ENCODE assay signal across 8 mouse cellular contexts in the genomic region with DNA sequence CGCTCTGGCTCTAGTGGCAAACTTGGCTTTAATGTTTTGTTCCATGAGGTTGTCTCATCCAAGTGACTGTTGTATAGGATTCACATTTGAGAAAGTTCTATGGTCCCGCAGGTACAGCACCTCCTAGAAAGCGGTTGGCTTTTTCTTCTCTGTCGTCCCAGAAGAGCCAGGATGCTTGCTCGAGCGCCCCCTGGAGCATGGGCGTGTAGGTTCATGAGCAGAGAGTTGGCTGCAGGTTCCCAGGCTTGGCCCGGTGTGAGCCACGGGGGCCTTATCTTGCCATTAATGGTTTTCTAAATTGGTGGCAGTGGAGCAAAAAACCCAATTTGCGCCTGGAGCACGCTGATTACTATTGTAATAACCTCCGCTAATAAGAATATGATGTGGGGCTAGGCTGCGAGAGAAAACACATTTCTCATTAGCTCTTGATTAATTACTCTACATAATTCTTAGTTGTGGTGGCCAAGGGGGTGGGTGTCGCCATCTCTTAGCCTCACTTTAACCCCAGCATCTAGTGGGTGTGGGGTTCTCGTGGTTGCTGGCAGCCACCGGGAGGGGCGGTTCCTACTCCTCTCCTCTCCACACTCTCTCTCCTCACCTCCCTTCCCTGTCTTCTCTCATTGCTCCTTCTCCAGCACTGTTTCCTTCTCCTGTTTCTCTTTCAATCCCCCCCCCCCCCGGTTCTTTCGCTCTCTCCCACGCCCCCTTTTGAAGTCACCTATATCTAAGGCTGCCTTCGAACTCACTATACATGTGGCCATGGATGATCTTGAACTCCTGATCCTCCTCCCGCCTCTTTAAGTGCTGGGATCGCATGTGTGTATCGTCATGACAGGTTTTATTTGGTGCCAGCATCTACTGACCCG. TPM values are rescaled to one million over a fixed set of nuclear protein-coding genes. Genes with fewer than 3 reads are reported as not detected.
A peak's percentile ranks its signal among the peaks of the same experiment; 100 is the strongest.
DNase-seq lines count a peak whose midpoint lies in the region; ATAC-seq lines count a peak whose summit lies in the region.

No protein-coding gene starts in this region.

- peak overlapping the region; percentile 50; the same call in 1 of the 2 replicates for H3K9ac ChIP-seq in intestine, embryonic 15.5 days
- peak overlapping the region; percentile 66 for H3K9ac ChIP-seq in neural tube, embryonic 13.5 days

- peak; percentile 13 for DNase-seq in CD4-positive, CD25-positive, alpha-beta regulatory T cell, adult 2 months (ENCODE audit: low read depth, low spot score)
- DNase-seq in thymus, postnatal 14 days: peak; percentile 15
- no peak for DNase-seq in thymus, adult 18-20 months
- DNase-seq in kidney, adult 11 months: no peak
- no peak for DNase-seq in frontal cortex, adult 2 months (ENCODE audit: extremely low spot score in 1 of 2, low spot score in 1 of 2)

- no peaks in the 10 kb centered on the region for H3K27me3 ChIP-seq in intestine, embryonic 15.5 days (replicated peaks)
- H3K27me3 ChIP-seq in neural tube, embryonic 13.5 days: no peaks in the 10 kb centered on the region; the same call in 1 of the 2 replicates

- H3K9me3 ChIP-seq in intestine, embryonic 15.5 days: no peaks in the 10 kb centered on the region
- no peaks in the 10 kb centered on the region for H3K9me3 ChIP-seq in neural tube, embryonic 13.5 days

- H3K4me3 ChIP-seq in intestine, embryonic 15.5 days (replicated peaks): no peak overlapping the region
- H3K4me3 ChIP-seq in neural tube, embryonic 13.5 days: no peak overlapping the region

- 74% methylated on average over 25 of the region's 25 CpGs for WGBS in intestine, embryonic 15.5 days
- WGBS in neural tube, embryonic 13.5 days: 42% methylated on average over 25 of the region's 25 CpGs

- H3K27ac ChIP-seq in intestine, embryonic 15.5 days: no peak overlapping the region
- H3K27ac ChIP-seq in neural tube, embryonic 13.5 days (replicated peaks): peak overlapping the region; percentile 87

- peaks cover 9% of the 10 kb centered on the region; the same call in 1 of the 2 replicates for H3K4me1 ChIP-seq in intestine, embryonic 15.5 days (replicated peaks)
- peaks cover 27% of the 10 kb centered on the region for H3K4me1 ChIP-seq in neural tube, embryonic 13.5 days (replicated peaks)

- peak overlapping the region; percentile 66 for H3K4me2 ChIP-seq in intestine, embryonic 15.5 days (replicated peaks)
- H3K4me2 ChIP-seq in neural tube, embryonic 13.5 days: peak overlapping the region; percentile 55

- H3K36me3 ChIP-seq in intestine, embryonic 15.5 days: no peaks in the 10 kb centered on the region
- H3K36me3 ChIP-seq in neural tube, embryonic 13.5 days: no peaks in the 10 kb centered on the region

- no peak for ATAC-seq in CD4-positive, CD25-positive, alpha-beta regulatory T cell, adult 4 months
- 0 out of 2 replicates have a peak, but pooled peaks have one; percentile 16 for ATAC-seq in intestine, embryonic 15.5 days
- peak; percentile 33 for ATAC-seq in neural tube, embryonic 13.5 days (ENCODE audit: low read depth)

RNA-seq across cellular contexts. Expression of gene 4931429L15Rik, which starts 8.2 kb away (rescaled TPM):
- polyA plus RNA-seq in CD4-positive, CD25-positive, alpha-beta regulatory T cell, adult 4 months (2017; shearing (Covaris generic)): not detected
- not detected in 2 replicates for polyA plus RNA-seq in intestine, embryonic 15.5 days (2015; fragmentation: Nextera tagmentation; extraction: Ambion mirVana)
- not detected in 2 replicates for polyA plus RNA-seq in neural tube, embryonic 13.5 days (2015; fragmentation: Nextera tagmentation; extraction: Ambion mirVana)
- 0.04 TPM in 1 of 2 replicates, not detected in the other for polyA plus RNA-seq in frontal cortex, adult 2 months (2012; rRNA removed)

RNA-seq across cellular contexts. Expression of gene Bud13, which starts 45.1 kb away (rescaled TPM):
- polyA plus RNA-seq in CD4-positive, CD25-positive, alpha-beta regulatory T cell, adult 4 months (2017; shearing (Covaris generic)): 10 to 100 TPM; 19.1 to 24.3 TPM
- 19.7 and 20.0 TPM in 2 replicates for polyA plus RNA-seq in intestine, embryonic 15.5 days (2015; fragmentation: Nextera tagmentation; extraction: Ambion mirVana)
- 15.7 and 18.3 TPM in 2 replicates for polyA plus RNA-seq in neural tube, embryonic 13.5 days (2015; fragmentation: Nextera tagmentation; extraction: Ambion mirVana)
- polyA plus RNA-seq in frontal cortex, adult 2 months (2012; rRNA removed): 9.7 and 10.5 TPM in 2 replicates

RNA-seq across cellular contexts. Expression of gene Zpr1, which starts 55.1 kb away (rescaled TPM):
- 10 to 100 TPM; 31.1 to 40.8 TPM for polyA plus RNA-seq in CD4-positive, CD25-positive, alpha-beta regulatory T cell, adult 4 months (2017; shearing (Covaris generic))
- polyA plus RNA-seq in intestine, embryonic 15.5 days (2015; fragmentation: Nextera tagmentation; extraction: Ambion mirVana): 57.2 and 63.2 TPM in 2 replicates
- polyA plus RNA-seq in neural tube, embryonic 13.5 days (2015; fragmentation: Nextera tagmentation; extraction: Ambion mirVana): 54.4 and 59.3 TPM in 2 replicates
- polyA plus RNA-seq in frontal cortex, adult 2 months (2012; rRNA removed): 38.3 and 41.7 TPM in 2 replicates

RNA-seq across cellular contexts. Expression of gene Apoa5, which starts 59.5 kb away (rescaled TPM):
- polyA plus RNA-seq in CD4-positive, CD25-positive, alpha-beta regulatory T cell, adult 4 months (2017; shearing (Covaris generic)): not detected
- polyA plus RNA-seq in intestine, embryonic 15.5 days (2015; fragmentation: Nextera tagmentation; extraction: Ambion mirVana): 0.38 TPM in 2 replicates
- polyA plus RNA-seq in neural tube, embryonic 13.5 days (2015; fragmentation: Nextera tagmentation; extraction: Ambion mirVana): not detected in 2 replicates
- not detected in 2 replicates for polyA plus RNA-seq in frontal cortex, adult 2 months (2012; rRNA removed)

Comparison
In these comparisons a context has a peak if more than half of its experiments do, and no peak if none do; other contexts are left out.
1. DNase-seq: peak in CD4-positive, CD25-positive, alpha-beta regulatory T cell, adult 2 months (single experiment) and thymus, postnatal 14 days (single experiment); none in thymus, adult 18-20 months (0 of 2), kidney, adult 11 months (single experiment) and frontal cortex, adult 2 months (0 of 2).